ENCODE assay signal across 8 mouse cellular contexts in genomic region chr10:80797186-80798149, GRCm38 (mm10). TPM values are rescaled to one million over a fixed set of nuclear protein-coding genes. Genes with fewer than 3 reads are reported as not detected.
DNase-seq lines count a peak whose midpoint lies in the region; ATAC-seq and TF ChIP-seq lines count a peak whose summit lies in the region.

No protein-coding gene starts in this region.

- peaks cover 51% of the 10 kb centered on the region for H3K36me3 ChIP-seq in kidney, embryonic 16.5 days (ENCODE audit: insufficient read depth, low read length)
- peaks cover 54% of the 10 kb centered on the region for H3K36me3 ChIP-seq in forebrain, postnatal 0 days (ENCODE audit: insufficient read depth)
- peaks cover 30% of the 10 kb centered on the region for H3K36me3 ChIP-seq in liver, embryonic 14.5 days (replicated peaks; ENCODE audit: control insufficient read depth, insufficient read depth, low read depth)
- peaks cover 2% of the 10 kb centered on the region for H3K36me3 ChIP-seq in splenic B cell, adult 2 months (ENCODE audit: control insufficient read depth, insufficient read depth, low read length, poor library complexity, severe bottlenecking)

- no peaks in the 10 kb centered on the region for H3K27me3 ChIP-seq in kidney, embryonic 16.5 days (ENCODE audit: insufficient read depth, low read length)
- no peaks in the 10 kb centered on the region for H3K27me3 ChIP-seq in forebrain, postnatal 0 days (ENCODE audit: insufficient read depth, low read length)
- H3K27me3 ChIP-seq in liver, embryonic 14.5 days (ENCODE audit: control insufficient read depth, insufficient read depth, low read length) = no peaks in the 10 kb centered on the region
- H3K27me3 ChIP-seq in splenic B cell, adult 2 months (ENCODE audit: control insufficient read depth, insufficient read depth, low read length, poor library complexity, severe bottlenecking) = no peaks in the 10 kb centered on the region

- 2% methylated on average over 53 of the region's 59 CpGs for WGBS in kidney, embryonic 16.5 days
- 3% methylated on average over 58 of the region's 59 CpGs for WGBS in forebrain, postnatal 0 days
- WGBS in liver, embryonic 14.5 days (ENCODE audit: insufficient replicate concordance) = 2% methylated on average over 58 of the region's 59 CpGs

- peak overlapping the region; percentile 99 for H3K9ac ChIP-seq in kidney, embryonic 16.5 days (replicated peaks; ENCODE audit: low read length)
- H3K9ac ChIP-seq in forebrain, postnatal 0 days = peak overlapping the region; percentile 96
- peak overlapping the region; percentile 81 for H3K9ac ChIP-seq in liver, embryonic 14.5 days (replicated peaks)

- H3K27ac ChIP-seq in kidney, embryonic 16.5 days (ENCODE audit: low read length) = peak overlapping the region; percentile 98
- H3K27ac ChIP-seq in bone marrow macrophage, adult 2 months (ENCODE audit: insufficient read depth, low read depth, low read length) = peak overlapping the region; percentile 95
- peak overlapping the region; percentile 98 for H3K27ac ChIP-seq in forebrain, postnatal 0 days (ENCODE audit: low read depth, low read length)
- peak overlapping the region; percentile 75 for H3K27ac ChIP-seq in liver, embryonic 14.5 days

- H3K4me2 ChIP-seq in kidney, embryonic 16.5 days (replicated peaks; ENCODE audit: low read depth, low read length) = peak overlapping the region; percentile 88
- H3K4me2 ChIP-seq in forebrain, postnatal 0 days (ENCODE audit: low read depth) = peak overlapping the region; percentile 88
- peak overlapping the region; percentile 97 for H3K4me2 ChIP-seq in liver, embryonic 14.5 days (ENCODE audit: low read depth)

- ATAC-seq in kidney, embryonic 16.5 days (ENCODE audit: low FRiP score, low TSS enrichment) = peak; percentile 82
- peak; percentile 63 for ATAC-seq in forebrain, postnatal 0 days
- ATAC-seq in liver, embryonic 14.5 days (ENCODE audit: insufficient read depth) = peak; percentile 61

- peaks cover 22% of the 10 kb centered on the region for H3K4me1 ChIP-seq in kidney, embryonic 16.5 days (ENCODE audit: insufficient read depth, low read length)
- H3K4me1 ChIP-seq in bone marrow macrophage, adult 2 months (ENCODE audit: control insufficient read depth, insufficient read depth, low read length) = peaks cover 13% of the 10 kb centered on the region
- H3K4me1 ChIP-seq in forebrain, postnatal 0 days (ENCODE audit: insufficient read depth) = peaks cover 14% of the 10 kb centered on the region
- peaks cover 14 to 15% of the 10 kb centered on the region in 2 experiments for H3K4me1 ChIP-seq in liver, embryonic 14.5 days (replicated peaks; ENCODE audit: control insufficient read depth in 2 of 2, insufficient read depth in 2 of 2, low read length in 1 of 2)

- DNase-seq in kidney, adult 18-20 months = no peak
- DNase-seq in forebrain, postnatal 0 days = no peak
- DNase-seq in liver, embryonic 14.5 days (ENCODE audit: low read depth in 3 of 3, low spot score in 3 of 3) = peak; percentile 17 to 56 (median 37)
- DNase-seq in splenic B cell, adult 2 months (ENCODE audit: low read depth, low spot score) = peak; percentile 38
- no peak for DNase-seq in layer of hippocampus, adult 11-12 months (ENCODE audit: low spot score)
- no peak for DNase-seq in thymus, adult 18-20 months

- no peak for TF ChIP-seq POLR2A in bone marrow macrophage, adult 2 months (IDR thresholded peaks at IDR 0.05; ENCODE audit: borderline replicate concordance, low read depth, low read length)

- TF ChIP-seq CTCF in bone marrow macrophage, adult 2 months (IDR thresholded peaks at IDR 0.05; ENCODE audit: low read depth, low read length) = no peak
- TF ChIP-seq CTCF in forebrain, postnatal 0 days (IDR thresholded peaks at IDR 0.05; ENCODE audit: low read depth) = 0 out of 2 replicates have a peak, but pooled peaks have one; percentile 34
- TF ChIP-seq CTCF in liver, embryonic 14.5 days (IDR thresholded peaks at IDR 0.05; ENCODE audit: low read depth) = 0 out of 2 replicates have a peak, but pooled peaks have one; percentile 4

- H3K4me3 ChIP-seq in kidney, embryonic 16.5 days (ENCODE audit: low read length) = peak overlapping the region; percentile 96
- H3K4me3 ChIP-seq in bone marrow macrophage, adult 2 months (ENCODE audit: insufficient read depth, low read length) = peak overlapping the region; percentile 76
- peak overlapping the region; percentile 88 for H3K4me3 ChIP-seq in forebrain, postnatal 0 days (ENCODE audit: low read depth, low read length)
- peak overlapping the region; percentile 82 to 94 for H3K4me3 ChIP-seq in liver, embryonic 14.5 days (ENCODE audit: insufficient read depth in 1 of 2, low read depth in 2 of 2, low read length in 2 of 2)

- no peaks in the 10 kb centered on the region for H3K9me3 ChIP-seq in kidney, embryonic 16.5 days (ENCODE audit: low read length)
- no peaks in the 10 kb centered on the region for H3K9me3 ChIP-seq in forebrain, postnatal 0 days (ENCODE audit: low read length)
- H3K9me3 ChIP-seq in liver, embryonic 14.5 days (ENCODE audit: control insufficient read depth, low read length) = no peaks in the 10 kb centered on the region

- no peak for TF ChIP-seq EP300 in liver, embryonic 14.5 days (IDR thresholded peaks at IDR 0.05; ENCODE audit: low read depth)

RNA-seq across cellular contexts. Expression of gene Sf3a2, which starts 0.5 kb away (rescaled TPM):
- polyA plus RNA-seq in kidney, embryonic 16.5 days (2015; fragmentation: Nextera tagmentation; extraction: Ambion mirVana) = 71.2 and 87.3 TPM in 2 replicates
- 38.5 and 51.4 TPM in 2 replicates for polyA plus RNA-seq in bone marrow macrophage, adult 2 months (2012; ENCODE audit: insufficient read depth, insufficient read length, missing spikeins)
- total RNA-seq in forebrain, postnatal 0 days (2014; rRNA removed) = 20.4 and 20.6 TPM in 2 replicates
- polyA plus RNA-seq in forebrain, postnatal 0 days (2015; fragmentation: Nextera tagmentation; extraction: Ambion mirVana) = 66.4 and 73.7 TPM in 2 replicates
- polyA plus RNA-seq in liver, embryonic 14.5 days (2012; rRNA removed) = 26.1 and 35.6 TPM in 2 replicates
- 36.1 and 40.7 TPM in 2 replicates for polyA plus RNA-seq in liver, embryonic 14.5 days (2014; fragmentation: Nextera tagmentation; extraction: Ambion mirVana)

RNA-seq across cellular contexts. Expression of gene Plekhj1, which starts 1.0 kb away (rescaled TPM):
- polyA plus RNA-seq in kidney, embryonic 16.5 days (2015; fragmentation: Nextera tagmentation; extraction: Ambion mirVana) = 123 and 129 TPM in 2 replicates
- 117 and 122 TPM in 2 replicates for polyA plus RNA-seq in bone marrow macrophage, adult 2 months (2012; ENCODE audit: insufficient read depth, insufficient read length, missing spikeins)
- total RNA-seq in forebrain, postnatal 0 days (2014; rRNA removed) = 81.1 and 89.0 TPM in 2 replicates
- 96.8 and 107 TPM in 2 replicates for polyA plus RNA-seq in forebrain, postnatal 0 days (2015; fragmentation: Nextera tagmentation; extraction: Ambion mirVana)
- polyA plus RNA-seq in liver, embryonic 14.5 days (2012; rRNA removed) = 46.7 and 50.8 TPM in 2 replicates
- polyA plus RNA-seq in liver, embryonic 14.5 days (2014; fragmentation: Nextera tagmentation; extraction: Ambion mirVana) = 77.0 and 85.0 TPM in 2 replicates

RNA-seq across cellular contexts. Expression of gene Amh, which starts 7.6 kb away (rescaled TPM):
- 0.70 TPM in 1 of 2 replicates, not detected in the other for polyA plus RNA-seq in kidney, embryonic 16.5 days (2015; fragmentation: Nextera tagmentation; extraction: Ambion mirVana)
- not detected in 2 replicates for polyA plus RNA-seq in bone marrow macrophage, adult 2 months (2012; ENCODE audit: insufficient read depth, insufficient read length, missing spikeins)
- total RNA-seq in forebrain, postnatal 0 days (2014; rRNA removed) = 0.62 and 0.69 TPM in 2 replicates
- not detected in 2 replicates for polyA plus RNA-seq in forebrain, postnatal 0 days (2015; fragmentation: Nextera tagmentation; extraction: Ambion mirVana)
- 0.31 and 0.36 TPM in 2 replicates for polyA plus RNA-seq in liver, embryonic 14.5 days (2012; rRNA removed)
- polyA plus RNA-seq in liver, embryonic 14.5 days (2014; fragmentation: Nextera tagmentation; extraction: Ambion mirVana) = 0.08 TPM in 1 of 2 replicates, not detected in the other

RNA-seq across cellular contexts. Expression of gene Jsrp1, which starts 15.8 kb away (rescaled TPM):
- 4.5 and 4.6 TPM in 2 replicates for polyA plus RNA-seq in kidney, embryonic 16.5 days (2015; fragmentation: Nextera tagmentation; extraction: Ambion mirVana)
- polyA plus RNA-seq in bone marrow macrophage, adult 2 months (2012; ENCODE audit: insufficient read depth, insufficient read length, missing spikeins) = not detected in 2 replicates
- total RNA-seq in forebrain, postnatal 0 days (2014; rRNA removed) = 0.38 TPM in 1 of 2 replicates, not detected in the other
- polyA plus RNA-seq in forebrain, postnatal 0 days (2015; fragmentation: Nextera tagmentation; extraction: Ambion mirVana) = 0.70 and 0.76 TPM in 2 replicates
- polyA plus RNA-seq in liver, embryonic 14.5 days (2012; rRNA removed) = 0.15 TPM in 1 of 2 replicates, not detected in the other
- polyA plus RNA-seq in liver, embryonic 14.5 days (2014; fragmentation: Nextera tagmentation; extraction: Ambion mirVana) = not detected in 2 replicates

RNA-seq across cellular contexts. Expression of gene Oaz1, which starts 29.0 kb away (rescaled TPM):
- 1,744 and 2,086 TPM in 2 replicates for polyA plus RNA-seq in kidney, embryonic 16.5 days (2015; fragmentation: Nextera tagmentation; extraction: Ambion mirVana)
- polyA plus RNA-seq in bone marrow macrophage, adult 2 months (2012; ENCODE audit: insufficient read depth, insufficient read length, missing spikeins) = 823 and 921 TPM in 2 replicates
- 1,019 and 1,040 TPM in 2 replicates for total RNA-seq in forebrain, postnatal 0 days (2014; rRNA removed)
- 1,146 and 1,244 TPM in 2 replicates for polyA plus RNA-seq in forebrain, postnatal 0 days (2015; fragmentation: Nextera tagmentation; extraction: Ambion mirVana)
- 673 and 795 TPM in 2 replicates for polyA plus RNA-seq in liver, embryonic 14.5 days (2012; rRNA removed)
- polyA plus RNA-seq in liver, embryonic 14.5 days (2014; fragmentation: Nextera tagmentation; extraction: Ambion mirVana) = 1,285 and 1,384 TPM in 2 replicates

Comparison
In these comparisons a context has a peak if more than half of its experiments do, and no peak if none do; other contexts are left out.
1. DNase-seq: peak in liver, embryonic 14.5 days (3 of 3) and splenic B cell, adult 2 months (single experiment); none in kidney, adult 18-20 months (single experiment), forebrain, postnatal 0 days (single experiment), layer of hippocampus, adult 11-12 months (single experiment) and thymus, adult 18-20 months (0 of 2).
2. Peak in every context shown above with its lines, with median percentiles within 50 percentile points of each other: ATAC-seq, H3K27ac ChIP-seq, H3K4me2 ChIP-seq, H3K4me3 ChIP-seq and H3K9ac ChIP-seq.